Mouse (Mus musculus): ENCODE measurements around the gene Ppara.
A peak's percentile ranks its signal among the peaks of the same experiment; 100 is the strongest.

Ppara gene

GRCm38 (mm10) chr15:85806886-85807285 is 72.1 kb downstream of the Ppara start:
- no peak for DNase-seq (ENCODE audit: low spot score in 2 of 2)

GRCm38 (mm10) chr15:85807404-85807803 is 72.6 kb downstream of the Ppara start:
- no peak for DNase-seq (ENCODE audit: low spot score in 2 of 2)

GRCm38 (mm10) chr15:85808031-85808430 is 73.2 kb downstream of the Ppara start:
- DNase-seq (ENCODE audit: low spot score in 2 of 2), result no peak

- no peak for DNase-seq (ENCODE audit: low spot score in 2 of 2)
Observed at GRCm38 (mm10) chr15:85808434-85808833, 73.7 kb downstream of the Ppara start.

GRCm38 (mm10) chr15:85809091-85809490 is 74.3 kb downstream of the Ppara start:
- no peak for DNase-seq (ENCODE audit: low spot score in 2 of 2)

GRCm38 (mm10) chr15:85810462-85810805 is 75.7 kb downstream of the Ppara start:
- no peak for DNase-seq (ENCODE audit: low spot score in 2 of 2)

GRCm38 (mm10) chr15:85810806-85811521 is 76.2 kb downstream of the Ppara start:
- DNase-seq (ENCODE audit: low spot score in 2 of 2), result peak in 1 of 2 experiments; percentile 37

- peak; percentile 98 to 99 for DNase-seq (ENCODE audit: low spot score in 2 of 2)
Observed at GRCm38 (mm10) chr15:85811535-85812277, 76.9 kb downstream of the Ppara start, which contains the start of gene Cdpf1. Cdpf1 (minus strand) TSS chr15:85811697.

- DNase-seq (ENCODE audit: low spot score in 2 of 2), result no peak
Observed at GRCm38 (mm10) chr15:85813428-85813827, 78.6 kb downstream of the Ppara start.

- DNase-seq (ENCODE audit: low spot score in 2 of 2), result peak in 1 of 2 experiments; percentile 46
Observed at GRCm38 (mm10) chr15:85821203-85822010, 86.6 kb downstream of the Ppara start, which contains the start of gene Pkdrej. Pkdrej (minus strand) TSS chr15:85821734.

GRCm38 (mm10) chr15:85822011-85822359 is 87.2 kb downstream of the Ppara start:
- no peak for DNase-seq (ENCODE audit: low spot score in 2 of 2)

- DNase-seq (ENCODE audit: low spot score in 2 of 2), result no peak
Observed at GRCm38 (mm10) chr15:85826676-85827075, 91.9 kb downstream of the Ppara start.

- no peak for DNase-seq (ENCODE audit: low spot score in 2 of 2)
Observed at GRCm38 (mm10) chr15:85828071-85828470, 93.3 kb downstream of the Ppara start.

GRCm38 (mm10) chr15:85829470-85829869 is 94.7 kb downstream of the Ppara start:
- no peak for DNase-seq (ENCODE audit: low spot score in 2 of 2)

- peak; percentile 78 to 80 for DNase-seq (ENCODE audit: low spot score in 2 of 2)
Observed at GRCm38 (mm10) chr15:85831954-85832590, 97.3 kb downstream of the Ppara start, which contains the start of gene Ttc38. Ttc38 (plus strand) TSS chr15:85832306.

GRCm38 (mm10) chr15:85832599-85832998 is 97.8 kb downstream of the Ppara start:
- no peak for DNase-seq (ENCODE audit: low spot score in 2 of 2)

- DNase-seq (ENCODE audit: low spot score in 2 of 2), result no peak
Observed at GRCm38 (mm10) chr15:85835335-85835734, 100.6 kb downstream of the Ppara start.

- peak in 1 of 2 experiments; percentile 42 for DNase-seq (ENCODE audit: low spot score in 2 of 2)
Observed at GRCm38 (mm10) chr15:85836887-85837286, 102.1 kb downstream of the Ppara start.

- no peak for DNase-seq (ENCODE audit: low spot score in 2 of 2)
Observed at GRCm38 (mm10) chr15:85840983-85841382, 106.2 kb downstream of the Ppara start.

GRCm38 (mm10) chr15:85841796-85842360 is 107.1 kb downstream of the Ppara start:
- no peak for DNase-seq (ENCODE audit: low spot score in 2 of 2)

- no peak for DNase-seq (ENCODE audit: low spot score in 2 of 2)
Observed at GRCm38 (mm10) chr15:85845071-85845470, 110.3 kb downstream of the Ppara start.
